Mouse (Mus musculus) cerebellum, adult 2 months (tissue): ENCODE measurements at regions not wholly inside any gene's neighbourhood (a gene's known extent, or its start where the extent isn't known, plus 50 kb on each side); places are given as distances from the start of the nearest gene placed in this dataset.

Source experiments
- CTCF ChIP-seq: fragments of 200-500 bp; IDR thresholded peaks from 2 replicates; pipeline ENCODE4 v1.5.1; 2011; ENCODE audit warnings: low read depth, mild to moderate bottlenecking, control low read depth, low read length, moderate library complexity, borderline replicate concordance; ENCODE audit not compliant: insufficient read depth
- POLR2A ChIP-seq: fragments of 200-500 bp; IDR thresholded peaks from 2 replicates; pipeline ENCODE4 v1.6.1; 2011; ENCODE audit warnings: low read length, control low read depth, borderline replicate concordance; ENCODE audit not compliant: insufficient read depth

DNA sequence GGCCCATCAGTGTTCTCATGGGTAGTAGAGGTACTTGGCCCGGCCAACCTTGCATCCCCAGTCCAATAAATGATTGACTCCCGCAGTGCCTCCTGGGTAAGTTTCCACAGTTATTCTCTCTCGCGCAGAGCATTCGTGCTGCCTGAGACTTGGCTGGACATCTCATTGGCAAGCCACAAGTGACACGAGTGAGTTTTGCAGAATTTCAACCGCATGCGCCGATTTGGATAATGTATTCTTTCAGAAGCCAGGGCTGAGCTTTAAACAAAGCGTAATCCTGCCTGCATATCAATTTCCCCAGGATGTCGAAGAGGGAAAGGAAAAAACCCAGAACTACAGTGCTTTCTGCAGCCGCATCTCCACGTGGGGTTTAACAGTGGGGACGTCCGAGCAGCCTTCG is 112.6 kb downstream of the 3100002H09Rik start:
- TF ChIP-seq POLR2A (no peak), CTCF (no peak)
